In the genomic region with DNA sequence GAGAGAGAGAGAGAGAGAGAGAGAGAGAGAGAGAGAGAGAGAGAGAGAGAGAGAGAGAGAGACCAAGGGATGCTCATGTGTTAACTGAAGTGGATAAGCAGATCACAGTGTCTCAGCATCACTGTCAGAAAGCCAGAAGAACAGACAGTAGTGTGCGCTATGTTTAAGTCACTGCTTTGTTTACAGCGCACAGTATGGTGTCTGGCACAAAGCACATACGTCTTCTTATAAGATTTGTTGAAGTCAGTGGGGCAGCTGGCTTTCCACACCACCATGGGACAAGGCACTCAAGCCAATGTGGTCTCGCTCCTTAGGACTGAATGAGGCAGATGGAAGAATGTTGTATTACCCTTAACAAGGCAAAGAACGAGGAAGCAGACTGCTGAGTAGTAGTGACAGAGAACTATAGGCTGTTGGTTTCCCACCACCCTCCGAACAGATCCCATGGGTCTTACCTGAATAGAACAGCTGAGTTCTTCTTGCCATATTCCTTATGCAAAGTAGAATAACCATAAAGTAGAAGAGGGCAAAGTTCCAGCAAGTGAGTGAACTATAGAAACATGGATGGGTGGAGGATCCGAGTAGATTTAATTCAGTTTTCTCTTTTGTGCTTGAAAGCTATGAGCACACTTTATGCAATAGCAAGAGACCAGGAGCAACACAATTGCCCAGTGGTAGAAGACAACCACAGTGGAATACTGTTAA, we compare ENCODE assay signal across 24 mouse cellular contexts.
"Had no signal": no experiment of that assay in that cellular context is flagged by ENCODE, and none has a peak within 500 bp of the region (broad histone marks: within the 10 kb centered on the region; RNA-seq: fewer than 3 reads in every experiment).

No protein-coding gene starts in this region.

- H3K4me2 ChIP-seq: intestine, embryonic 15.5 days; kidney, embryonic 15.5 days; limb, embryonic 15.5 days; liver, embryonic 12.5 days; liver, embryonic 15.5 days; midbrain, embryonic 13.5 days; neural tube, embryonic 13.5 days had no signal

- H3K9ac ChIP-seq: intestine, embryonic 15.5 days; kidney, embryonic 15.5 days; limb, embryonic 15.5 days; liver, embryonic 12.5 days; liver, embryonic 15.5 days; midbrain, embryonic 13.5 days; neural tube, embryonic 13.5 days had no signal

- H3K4me3 ChIP-seq: intestine, embryonic 15.5 days; kidney, embryonic 15.5 days; left cerebral cortex, adult 2 months; limb, embryonic 15.5 days; liver, embryonic 12.5 days; liver, embryonic 15.5 days; midbrain, embryonic 13.5 days; myocyte; neural tube, embryonic 13.5 days had no signal

- H3K27me3 ChIP-seq: intestine, embryonic 15.5 days; kidney, embryonic 15.5 days; limb, embryonic 15.5 days; midbrain, embryonic 13.5 days; neural tube, embryonic 13.5 days had no signal

- ATAC-seq: intestine, embryonic 15.5 days; liver, embryonic 12.5 days; midbrain, embryonic 13.5 days had no signal

- H3K36me3 ChIP-seq: intestine, embryonic 15.5 days; kidney, embryonic 15.5 days; limb, embryonic 15.5 days; liver, embryonic 12.5 days; liver, embryonic 15.5 days; midbrain, embryonic 13.5 days; neural tube, embryonic 13.5 days had no signal

- H3K9me3 ChIP-seq: intestine, embryonic 15.5 days; limb, embryonic 15.5 days; liver, embryonic 12.5 days; liver, embryonic 15.5 days; midbrain, embryonic 13.5 days; neural tube, embryonic 13.5 days had no signal

- H3K27ac ChIP-seq: intestine, embryonic 15.5 days; kidney, embryonic 15.5 days; left cerebral cortex, adult 2 months; limb, embryonic 15.5 days; liver, embryonic 12.5 days; liver, embryonic 15.5 days; macrophage; midbrain, embryonic 13.5 days; neural tube, embryonic 13.5 days; stomach, postnatal 0 days had no signal

- DNase-seq: kidney, adult 11 months; kidney, adult 8-10 months; kidney, postnatal 10 days; kidney, postnatal 36 days; layer of hippocampus, postnatal 36 days; lung, adult 2 months; lung, postnatal 14 days; right cerebral cortex, adult 18-20 months; right cerebral cortex, postnatal 14 days; right cerebral cortex, postnatal 4 days; thymus, adult 2 months; thymus, postnatal 14 days; thymus, postnatal 4 days had no signal
